ENCODE assay signal across 17 mouse cellular contexts in the genomic region with DNA sequence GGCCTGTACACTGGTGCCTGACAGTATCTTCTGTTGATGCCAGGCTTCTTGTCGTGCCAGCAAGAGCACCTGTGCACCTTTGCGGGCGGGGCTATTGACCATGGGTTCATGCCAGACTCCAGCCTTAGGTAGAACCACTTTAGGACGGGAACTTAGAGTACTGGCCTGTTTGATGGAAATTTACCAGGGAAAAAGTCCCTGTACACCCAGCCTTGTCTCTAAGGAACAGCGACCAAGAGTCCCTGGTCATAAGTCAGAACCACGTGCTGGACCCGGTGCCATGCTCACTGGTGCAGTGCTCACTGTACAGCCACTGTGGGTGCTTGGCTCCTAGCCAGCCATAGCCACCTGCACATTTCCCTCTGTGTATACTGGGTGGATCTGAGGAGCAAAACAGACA. TPM values are rescaled to one million over a fixed set of nuclear protein-coding genes. Genes with fewer than 3 reads are reported as not detected.
DNase-seq lines count a peak whose midpoint lies in the region; ATAC-seq lines count a peak whose summit lies in the region.
"Had no signal": no experiment of that assay in that cellular context is flagged by ENCODE, and none has a peak within 500 bp of the region (broad histone marks: within the 10 kb centered on the region; RNA-seq: fewer than 3 reads in every experiment).

No protein-coding gene starts in this region.

- H3K27me3 ChIP-seq in kidney, embryonic 16.5 days (ENCODE audit: insufficient read depth, low read length), result no peaks in the 10 kb centered on the region
- H3K27me3 ChIP-seq: neural tube, embryonic 12.5 days had no signal

- H3K36me3 ChIP-seq in kidney, embryonic 16.5 days (ENCODE audit: insufficient read depth, low read length), result peaks cover 79% of the 10 kb centered on the region

- no peak; the same call in 1 of the 2 replicates for ATAC-seq in kidney, embryonic 16.5 days (ENCODE audit: low FRiP score, low TSS enrichment)
- ATAC-seq: hindbrain, postnatal 0 days; midbrain, embryonic 16.5 days had no signal

- no peak overlapping the region for H3K9ac ChIP-seq in kidney, embryonic 16.5 days (replicated peaks; ENCODE audit: low read length)
- H3K9ac ChIP-seq: neural tube, embryonic 12.5 days had no signal

- no peaks in the 10 kb centered on the region for H3K9me3 ChIP-seq in kidney, embryonic 16.5 days (ENCODE audit: low read length)
- H3K9me3 ChIP-seq: G1E; neural tube, embryonic 12.5 days had no signal

- DNase-seq in kidney, adult 11 months, result peak; percentile 79
- peak; percentile 56 for DNase-seq in cerebellum, adult 11 months
- peak; percentile 77 for DNase-seq in cerebellum, adult 9-11 months
- peak; percentile 64 to 66 for DNase-seq in kidney, postnatal 36 days
- DNase-seq in thymus, postnatal 14 days, result no peak
- no peak for DNase-seq in adrenal gland, adult 2 months
- DNase-seq: adrenal gland, postnatal 14 days; heart, adult 18-20 months had no signal

- no peaks in the 10 kb centered on the region for H3K4me1 ChIP-seq in kidney, embryonic 16.5 days (ENCODE audit: insufficient read depth, low read length)
- H3K4me1 ChIP-seq: neural tube, embryonic 12.5 days had no signal

- H3K4me2 ChIP-seq in kidney, embryonic 16.5 days (replicated peaks; ENCODE audit: low read depth, low read length), result no peak overlapping the region
- H3K4me2 ChIP-seq: liver, embryonic 11.5 days; neural tube, embryonic 12.5 days had no signal

- H3K27ac ChIP-seq in kidney, embryonic 16.5 days (ENCODE audit: low read length), result no peak overlapping the region
- H3K27ac ChIP-seq: hindbrain, postnatal 0 days; neural tube, embryonic 12.5 days had no signal

- no peak overlapping the region for H3K4me3 ChIP-seq in kidney, embryonic 16.5 days (ENCODE audit: low read length)
- H3K4me3 ChIP-seq: neural tube, embryonic 12.5 days had no signal

- 95% methylated on average over 7 of the region's 7 CpGs for WGBS in kidney, embryonic 16.5 days

RNA-seq across cellular contexts. Expression of a gene that starts 15.5 kb away (rescaled TPM):
- polyA plus RNA-seq in kidney, embryonic 16.5 days (2015; fragmentation: Nextera tagmentation; extraction: Ambion mirVana), result 168 and 175 TPM in 2 replicates
- 100 to 1,000 TPM; 230 to 235 TPM for total RNA-seq in adrenal gland, adult 2 months (2021)
- 151 and 158 TPM in 2 replicates for polyA plus RNA-seq in adrenal gland, adult 2 months (2012; rRNA removed)

RNA-seq across cellular contexts. Expression of a gene that starts 17.9 kb away (rescaled TPM):
- polyA plus RNA-seq in kidney, embryonic 16.5 days (2015; fragmentation: Nextera tagmentation; extraction: Ambion mirVana), result not detected in 2 replicates
- total RNA-seq in adrenal gland, adult 2 months (2021), result not detected
- polyA plus RNA-seq in adrenal gland, adult 2 months (2012; rRNA removed), result not detected in 2 replicates
- total RNA-seq: adrenal gland, postnatal 14 days; gastrocnemius, adult 18-20 months; heart, adult 18-20 months; hindbrain, postnatal 0 days had no signal
- polyA plus RNA-seq: embryonic facial prominence, embryonic 11.5 days; heart, postnatal 0 days had no signal

RNA-seq across cellular contexts. Expression of a gene that starts 22.2 kb away (rescaled TPM):
- polyA plus RNA-seq in kidney, embryonic 16.5 days (2015; fragmentation: Nextera tagmentation; extraction: Ambion mirVana), result 4.8 and 11.2 TPM in 2 replicates
- 1 to 10 TPM; 2.4 to 8.3 TPM for total RNA-seq in adrenal gland, adult 2 months (2021)
- polyA plus RNA-seq in adrenal gland, adult 2 months (2012; rRNA removed), result 3.8 and 21.1 TPM in 2 replicates
- total RNA-seq: gastrocnemius, adult 18-20 months had no signal

RNA-seq across cellular contexts. Expression of a gene that starts 34.3 kb away (rescaled TPM):
- polyA plus RNA-seq in kidney, embryonic 16.5 days (2015; fragmentation: Nextera tagmentation; extraction: Ambion mirVana), result 43.7 and 44.4 TPM in 2 replicates
- total RNA-seq in adrenal gland, adult 2 months (2021), result 10 to 100 TPM; 26.0 to 31.7 TPM
- 24.0 and 24.6 TPM in 2 replicates for polyA plus RNA-seq in adrenal gland, adult 2 months (2012; rRNA removed)

RNA-seq across cellular contexts. Expression of a gene that starts 56.5 kb away (rescaled TPM):
- polyA plus RNA-seq in kidney, embryonic 16.5 days (2015; fragmentation: Nextera tagmentation; extraction: Ambion mirVana), result 4.9 and 5.4 TPM in 2 replicates
- 1 to 10 TPM; 1.4 to 2.6 TPM for total RNA-seq in adrenal gland, adult 2 months (2021)
- 0.93 and 3.0 TPM in 2 replicates for polyA plus RNA-seq in adrenal gland, adult 2 months (2012; rRNA removed)

Comparison
In these comparisons a context has a peak if more than half of its experiments do, and no peak if none do; other contexts are left out.
1. DNase-seq: peak in kidney, adult 11 months (single experiment), cerebellum, adult 11 months (single experiment), cerebellum, adult 9-11 months (single experiment) and kidney, postnatal 36 days (2 of 2); none in thymus, postnatal 14 days (single experiment) and adrenal gland, adult 2 months (single experiment).